Mouse (Mus musculus) hematopoietic stem cell, adult 5-6 weeks (primary cell): ENCODE data around the gene Prcd. TPM values are rescaled to one million over a fixed set of nuclear protein-coding genes. Genes with fewer than 3 reads are reported as not detected.
"Not testable (repeated sequence)": the region's sequence is repeated elsewhere in the genome, so short reads cannot be mapped to it uniquely, and the experiment has no call there.

Experiments used
- ATAC-seq, 2 experiments: fragments of 125-278 bp in 1 of 2; replicated peaks in 1 of 2; 2 replicates each; pipeline ENCODE4 v1.8.0; 2016 to 2017; ENCODE audit warnings: inconsistent platforms in 2 of 2, mild to moderate bottlenecking in 2 of 2, moderate number of reproducible peaks in 2 of 2, low read depth in 1 of 2, moderate TSS enrichment in 1 of 2; ENCODE audit not compliant: low FRiP score in 2 of 2, poor library complexity in 2 of 2, severe bottlenecking in 2 of 2, insufficient read depth in 1 of 2, low TSS enrichment in 1 of 2
- total RNA-seq: library from RNA; stranded (forward); fragments of 172-1452, 232-1000 nt; gene quantifications from 2 replicates; pipeline ENCODE4 v1.2.3, GENCODE M21; 2017

Prcd gene
- total RNA-seq, 1 experiment from 2014 or later = 1.6 TPM

DNA sequence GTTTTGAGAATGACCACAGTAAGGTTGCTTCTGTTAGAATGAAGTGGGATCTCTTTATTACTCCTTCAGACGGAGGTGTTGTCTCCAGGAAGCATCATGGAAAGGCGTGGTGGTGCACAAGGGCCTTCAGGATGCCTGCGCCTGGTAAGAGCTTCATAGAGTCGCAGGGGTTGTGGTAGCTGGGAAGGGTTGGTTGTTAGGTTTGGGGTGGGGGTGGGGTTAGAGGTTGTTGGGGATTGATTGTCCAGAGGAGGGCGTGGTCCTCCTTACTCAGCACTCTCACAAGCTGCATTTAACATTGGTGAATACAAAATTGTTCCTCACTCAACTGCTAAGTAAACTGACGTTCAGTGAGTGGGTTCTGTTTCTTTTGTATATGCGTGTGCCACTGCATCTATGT, 19.3 kb downstream of the Prcd start:
- ATAC-seq = no peak

DNA sequence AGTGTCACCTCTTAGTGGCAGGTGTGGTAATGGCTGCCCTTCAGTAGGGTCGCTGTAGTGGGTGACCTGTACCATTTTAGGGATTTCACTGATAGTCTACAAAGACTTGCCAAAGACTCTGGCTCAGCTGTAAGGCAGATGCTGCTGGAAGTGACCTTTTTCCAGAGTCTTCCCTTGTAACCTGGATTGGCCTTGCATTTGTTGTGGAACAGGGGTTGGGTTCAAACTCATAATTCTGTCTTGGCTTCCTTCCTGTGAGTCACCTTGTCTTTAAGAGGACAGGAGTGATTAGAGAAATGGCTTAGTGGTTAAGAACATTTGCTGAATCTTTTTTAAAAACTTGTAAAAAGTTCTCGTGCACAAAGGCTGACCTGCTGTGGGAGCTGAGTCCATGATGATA, 20.1 kb downstream of the Prcd start:
- no peak for ATAC-seq

DNA sequence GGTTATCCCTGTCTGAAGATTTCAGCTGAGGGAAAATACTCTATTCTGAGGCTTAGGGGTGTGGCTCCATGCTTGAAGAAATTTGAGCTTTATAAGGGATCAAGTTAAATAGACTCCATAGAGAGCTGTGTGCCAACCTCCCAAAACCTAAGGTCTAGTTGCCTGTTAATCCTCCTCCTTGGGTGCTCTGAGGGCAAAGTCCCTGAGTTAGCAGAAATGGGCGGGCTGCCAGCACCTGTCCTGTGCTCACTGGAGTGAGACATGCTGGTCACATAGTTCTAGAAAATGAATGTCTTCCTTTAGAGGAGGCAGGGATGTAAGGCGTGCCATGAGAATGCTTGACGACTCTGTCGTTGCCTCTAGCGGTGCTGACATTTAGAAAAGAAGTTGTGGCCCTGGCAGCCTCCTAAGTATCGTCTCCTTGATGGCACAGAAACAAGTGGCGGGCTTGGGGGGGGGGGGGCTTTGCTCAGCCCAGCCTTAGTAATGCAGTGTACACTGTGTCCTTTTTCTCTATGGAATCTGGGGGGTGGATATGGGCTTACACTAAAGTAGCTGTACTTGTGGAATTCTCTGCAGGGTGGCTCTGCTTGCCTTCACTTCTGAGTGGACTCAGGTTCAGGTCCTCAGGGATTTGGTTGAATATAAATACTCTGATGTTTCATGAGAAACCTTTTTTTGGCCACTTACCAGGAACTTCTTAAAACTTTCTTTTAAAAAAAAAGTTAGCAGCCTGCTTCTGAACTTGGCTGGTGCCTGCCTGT, 21.5 kb downstream of the Prcd start:
- ATAC-seq = no peak

DNA sequence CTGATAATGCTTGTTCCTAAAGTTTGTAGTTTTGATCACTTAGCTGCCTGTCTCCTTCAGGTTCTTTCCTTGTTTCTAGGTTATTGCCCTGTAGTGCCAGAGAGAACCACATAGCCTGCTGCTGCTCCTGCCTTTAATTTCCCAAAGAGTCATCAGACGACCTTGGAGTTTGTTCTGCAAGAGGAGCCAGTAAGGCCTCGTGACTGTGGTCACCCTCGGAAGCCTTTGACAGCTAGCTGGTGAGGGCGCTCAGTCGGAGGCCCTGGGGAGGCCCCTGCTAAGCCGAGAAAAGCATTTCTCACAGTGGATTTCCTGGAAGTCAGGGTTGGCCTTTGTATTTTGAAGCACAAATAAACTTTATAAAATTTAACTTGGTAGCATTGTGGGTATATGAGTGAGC, 22.1 kb downstream of the Prcd start:
- ATAC-seq = not testable (repeated sequence)

DNA sequence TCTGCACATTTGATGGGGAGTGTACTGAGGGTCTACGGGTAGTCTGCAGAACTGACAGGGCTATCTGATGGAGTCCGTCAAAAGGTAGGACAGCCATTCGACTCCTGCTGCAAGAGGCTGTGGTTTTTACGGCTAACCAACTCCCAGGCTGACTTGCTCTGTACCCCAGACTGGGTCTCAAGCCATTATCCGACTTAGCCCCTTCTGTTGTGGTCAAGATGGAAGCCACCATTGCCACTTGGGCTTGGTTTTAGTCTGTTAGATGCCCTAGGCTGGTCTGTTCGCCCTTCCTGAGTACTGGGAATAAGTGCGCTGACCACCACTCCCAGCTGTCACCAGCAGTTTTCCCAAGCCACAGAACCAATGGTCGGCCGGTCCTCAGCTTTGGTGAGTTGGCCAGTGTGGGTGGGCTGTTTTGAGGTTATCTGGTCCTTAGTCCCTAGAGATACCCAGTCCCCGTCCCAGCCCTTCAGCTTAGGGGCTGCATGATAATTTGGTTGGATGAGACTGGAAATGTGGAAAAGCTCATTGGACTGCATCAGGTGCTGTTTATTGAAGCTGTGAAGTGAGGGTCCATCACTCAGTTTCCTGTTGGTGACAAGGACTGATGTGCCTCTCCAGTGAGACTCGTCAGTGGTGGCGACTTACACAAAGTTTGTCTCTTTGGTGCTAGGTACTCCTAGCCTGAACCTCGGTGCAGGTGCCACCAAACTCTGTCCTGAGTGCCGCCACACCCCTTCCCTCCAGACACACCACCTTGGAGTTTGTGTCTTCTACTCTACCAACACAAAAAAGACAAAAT, 23.0 kb downstream of the Prcd start:
- ATAC-seq = no peak

DNA sequence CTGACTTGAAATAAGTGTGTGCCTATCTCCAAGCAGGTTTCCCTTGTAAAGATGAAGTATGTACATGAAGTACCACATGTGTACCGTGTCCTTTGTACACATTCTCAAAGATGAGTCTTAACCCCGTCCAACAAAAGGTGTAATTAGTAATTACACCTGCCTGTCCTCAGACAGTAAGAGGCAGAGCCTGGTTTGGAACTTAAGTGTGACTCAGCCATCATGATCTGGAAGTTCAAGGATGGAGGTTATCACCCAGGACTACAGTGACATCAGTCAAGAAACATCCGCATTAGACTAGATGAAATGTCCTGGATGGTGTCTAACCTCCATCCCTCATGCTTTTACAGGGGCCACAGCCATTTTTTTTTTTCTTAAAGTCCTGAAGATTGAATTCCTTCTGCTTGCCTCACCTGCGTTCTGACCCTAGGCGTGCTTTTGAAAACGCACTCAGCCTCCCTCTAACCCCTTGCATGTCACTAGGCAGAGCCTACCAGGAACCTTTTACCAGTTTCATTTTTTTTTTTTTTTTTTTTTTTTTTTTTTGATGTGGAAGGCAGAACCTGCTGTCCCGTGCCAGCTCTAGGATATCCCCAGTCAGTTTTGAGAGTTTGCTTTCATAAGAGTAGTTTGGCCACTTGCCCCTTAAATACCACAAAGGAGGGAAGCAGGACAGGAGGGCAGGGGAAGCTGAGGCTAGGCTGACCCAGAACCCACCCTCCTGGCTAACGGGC, 24.5 kb downstream of the Prcd start:
- no peak for ATAC-seq

DNA sequence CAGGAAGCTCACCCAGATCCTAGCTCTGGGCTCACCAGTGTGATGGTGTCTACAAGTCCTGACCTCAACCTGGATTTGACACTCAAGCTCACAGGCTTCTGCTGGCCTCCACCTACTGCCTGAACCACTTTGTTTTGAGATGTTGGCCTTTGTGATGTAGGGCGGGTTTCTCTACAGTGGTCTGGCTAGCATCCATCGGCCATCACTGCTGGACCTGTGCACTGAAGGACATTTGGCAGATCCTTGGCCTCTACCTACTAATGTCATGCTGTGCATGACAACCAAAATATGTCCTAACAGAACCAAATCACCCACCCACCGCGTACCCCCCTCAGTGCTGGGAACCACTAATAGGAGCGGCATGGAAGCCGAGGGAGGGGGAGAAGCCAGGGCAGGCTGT, 25.8 kb downstream of the Prcd start:
- no peak for ATAC-seq

DNA sequence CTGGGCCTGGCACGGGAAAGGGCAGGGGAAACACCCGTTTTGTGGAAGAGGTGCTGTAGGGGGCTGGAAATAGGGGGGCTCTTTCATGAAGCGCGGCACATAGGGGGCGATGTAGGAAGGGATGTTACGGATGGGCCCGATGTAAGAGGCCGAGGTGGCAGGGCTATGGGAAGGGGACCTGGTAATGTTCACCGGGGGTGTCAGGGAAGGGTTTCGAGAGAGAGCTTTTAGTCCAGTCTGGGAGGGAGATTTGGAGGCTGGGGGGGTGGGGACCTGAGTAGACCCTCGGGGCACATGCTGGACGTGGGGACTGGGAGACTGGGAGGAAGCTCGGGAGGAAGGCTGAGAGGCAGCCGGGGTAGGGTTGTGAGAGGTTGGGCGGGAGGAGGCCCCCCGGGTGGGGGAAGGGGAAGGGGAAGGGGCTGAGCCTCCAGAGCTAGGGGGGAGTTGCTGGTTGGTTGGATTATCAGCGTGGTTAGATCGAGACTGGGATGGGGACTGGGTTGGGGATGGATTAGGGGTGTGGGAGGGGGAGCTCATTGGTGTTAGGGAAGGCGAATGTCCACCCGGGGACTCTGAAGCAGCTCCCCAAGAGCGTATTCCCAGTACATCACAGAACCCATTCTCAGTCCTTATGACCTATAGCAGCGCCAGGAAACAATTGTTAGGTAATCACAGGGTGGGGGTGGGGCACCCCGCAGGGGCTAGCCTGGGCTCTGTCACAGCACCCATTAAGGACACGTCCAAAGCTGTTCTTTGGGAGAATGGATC, 27.2 kb downstream of the Prcd start:
- ATAC-seq = no peak

DNA sequence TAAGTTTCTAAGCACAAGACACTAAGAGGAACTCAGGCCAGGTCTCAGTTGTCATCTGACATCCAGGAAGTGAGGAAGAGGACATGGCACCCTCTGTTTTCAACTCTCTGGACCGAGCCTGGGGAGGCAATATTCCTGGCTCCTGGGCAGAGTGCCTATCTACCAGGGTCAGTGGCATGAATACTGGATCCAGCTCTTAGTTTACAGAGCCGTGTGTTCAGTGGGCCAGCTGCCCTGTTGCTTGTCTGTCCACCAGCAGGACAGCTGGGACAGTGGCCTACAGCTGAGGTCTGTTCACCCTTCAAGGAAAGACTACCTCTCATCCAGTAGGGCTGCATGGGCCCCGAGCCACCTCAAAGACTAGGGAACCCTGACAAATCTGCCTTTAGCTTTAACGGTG, 27.8 kb downstream of the Prcd start:
- no peak for ATAC-seq

DNA sequence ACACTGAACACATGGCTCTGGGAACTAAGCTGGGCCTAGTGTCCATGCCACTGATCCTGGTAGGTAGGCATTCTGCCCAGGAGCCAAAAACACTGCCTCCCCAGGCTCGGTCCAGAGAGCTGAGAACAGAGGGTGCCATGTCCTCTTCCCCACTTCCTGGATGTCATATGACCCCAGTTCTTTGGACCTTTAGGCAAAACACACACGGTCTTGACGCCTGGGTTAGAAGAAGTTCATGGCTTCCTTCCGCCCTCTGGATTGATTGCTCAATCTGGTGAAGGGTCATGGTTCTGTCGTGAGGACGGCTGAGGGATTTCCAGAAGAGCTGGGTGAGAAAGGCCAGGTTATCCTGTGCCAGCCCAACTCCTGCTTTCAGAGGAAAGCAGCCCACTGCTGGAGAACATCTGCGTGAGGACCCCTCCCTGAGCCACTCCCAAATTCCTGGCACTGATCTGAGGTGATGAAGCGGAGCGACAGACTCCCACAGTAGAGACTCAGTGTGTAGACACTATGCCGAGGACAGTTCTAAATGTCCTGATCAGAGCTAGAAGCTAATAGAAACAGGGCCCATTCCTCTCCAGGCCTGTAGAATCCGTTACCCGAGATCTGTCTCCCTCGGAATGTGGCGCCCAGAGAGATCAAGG, 29.3 kb downstream of the Prcd start:
- no peak for ATAC-seq

DNA sequence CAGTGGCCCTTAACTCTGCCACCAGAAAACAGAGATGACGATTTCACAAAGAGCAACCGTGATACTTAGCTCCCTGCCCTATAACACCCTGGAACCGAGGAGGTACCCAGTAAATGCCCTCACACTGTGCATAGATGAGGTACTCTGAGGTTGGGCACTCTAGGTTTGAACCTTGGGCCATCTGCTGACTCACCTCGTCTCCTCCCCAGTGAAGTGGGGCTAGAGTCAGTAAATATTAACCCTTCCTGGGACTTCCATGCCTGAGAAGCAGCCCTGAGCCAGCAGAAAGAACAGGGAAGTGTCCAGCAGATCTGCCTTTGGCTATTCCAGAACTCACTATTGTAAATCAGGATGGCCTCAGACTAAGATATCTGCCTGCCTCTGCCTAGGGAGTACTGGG, 30.4 kb downstream of the Prcd start:
- ATAC-seq = no peak

DNA sequence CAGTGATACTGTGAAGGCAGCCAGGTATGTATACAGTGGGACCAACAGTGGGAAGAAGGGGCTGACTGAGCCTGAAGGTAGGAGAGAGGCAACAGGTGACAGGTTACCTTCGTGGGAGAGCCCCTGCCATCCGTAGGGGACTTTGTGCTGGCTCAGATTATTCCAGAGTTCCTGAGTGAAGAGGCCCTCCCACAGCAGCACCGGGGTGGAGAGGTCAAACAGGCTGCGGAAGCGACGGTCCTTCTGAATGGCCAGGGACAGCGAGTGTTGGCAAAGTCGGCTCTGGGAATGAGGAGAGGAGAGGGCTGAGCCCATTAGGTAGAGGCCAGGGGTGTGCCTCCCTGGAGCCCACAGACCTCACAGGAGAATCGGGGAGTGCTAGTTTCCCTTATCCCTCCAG, 32.4 kb downstream of the Prcd start:
- ATAC-seq = no peak

DNA sequence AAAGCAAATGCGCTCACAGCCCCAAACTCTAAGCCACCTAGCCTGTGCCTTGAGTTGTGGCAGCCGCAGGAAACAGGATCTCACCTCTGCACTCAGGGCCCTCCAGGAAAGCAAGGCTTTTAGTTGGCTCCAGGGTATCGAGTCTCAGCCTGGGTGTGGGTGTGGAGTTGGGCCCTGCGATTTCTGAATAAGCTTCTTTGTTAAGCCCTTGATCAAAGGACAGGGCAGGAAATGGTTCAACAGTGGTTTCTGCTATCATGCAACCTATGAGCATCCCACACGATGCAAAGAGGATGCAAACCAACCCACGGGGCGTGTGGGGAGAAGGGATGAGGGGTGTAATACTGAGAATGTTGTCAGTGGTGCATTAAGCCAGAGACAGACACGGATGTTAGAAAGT, 34.6 kb downstream of the Prcd start:
- ATAC-seq = no peak

DNA sequence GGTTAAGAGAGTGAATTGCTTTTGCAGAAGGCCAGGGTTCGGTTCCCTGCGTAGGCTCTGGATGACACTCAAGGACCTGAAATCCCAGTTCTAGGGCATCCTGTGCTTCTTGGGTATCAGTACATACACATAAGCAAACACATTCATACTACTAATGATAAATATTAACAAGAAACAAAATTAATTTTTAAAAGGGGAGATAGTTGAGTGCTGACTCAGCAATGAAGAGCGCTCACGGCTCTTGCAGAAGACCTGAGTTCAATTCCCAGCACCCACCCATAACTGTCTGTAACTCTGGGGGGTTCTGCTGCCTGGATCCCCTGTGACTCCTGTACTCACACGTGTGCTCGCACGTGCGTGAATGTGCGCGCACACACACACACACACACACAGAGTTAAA, 36.3 kb downstream of the Prcd start:
- ATAC-seq = no peak

DNA sequence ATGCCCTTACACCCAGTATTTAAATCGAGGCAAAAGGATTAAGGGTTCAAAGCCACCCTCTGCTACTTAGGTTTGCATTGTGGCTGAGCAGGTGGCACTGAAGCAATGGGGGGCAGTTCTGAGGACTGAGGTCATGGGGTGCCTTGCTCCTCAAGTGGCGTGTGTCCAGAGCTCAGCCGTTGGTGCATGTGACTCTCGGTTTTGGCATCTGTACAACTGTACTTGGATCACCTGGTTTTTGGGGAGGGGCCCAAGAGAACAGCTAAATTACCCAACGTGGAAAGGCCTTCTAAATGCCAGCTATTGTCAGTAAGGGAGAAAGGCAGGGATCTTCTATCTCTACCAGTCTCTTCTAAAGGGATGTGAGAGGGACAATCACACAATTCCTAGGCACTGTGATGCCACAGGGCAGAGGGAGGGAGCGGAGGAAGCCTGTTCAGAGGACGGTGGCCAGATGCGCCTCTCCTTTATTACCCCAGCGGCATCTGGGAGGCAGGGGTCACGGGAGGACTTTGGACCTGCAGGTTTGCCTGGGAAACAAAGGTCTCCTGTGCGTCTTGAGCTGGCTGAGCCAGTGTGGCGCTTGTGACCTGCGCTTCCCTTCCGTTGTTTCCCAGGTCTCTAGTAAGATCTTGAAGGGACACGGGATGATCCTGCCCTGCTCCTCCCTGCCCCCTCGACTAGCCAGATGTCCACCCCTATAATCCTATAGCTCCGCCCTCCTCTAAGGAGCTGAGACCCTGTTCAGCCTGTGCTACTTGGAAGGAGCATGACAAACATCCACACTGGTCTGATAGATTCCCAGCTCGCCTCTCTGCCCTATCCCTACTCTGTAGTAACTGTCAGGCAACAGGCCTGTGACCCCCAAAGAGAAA, 37.6 kb downstream of the Prcd start:
- ATAC-seq = no peak

DNA sequence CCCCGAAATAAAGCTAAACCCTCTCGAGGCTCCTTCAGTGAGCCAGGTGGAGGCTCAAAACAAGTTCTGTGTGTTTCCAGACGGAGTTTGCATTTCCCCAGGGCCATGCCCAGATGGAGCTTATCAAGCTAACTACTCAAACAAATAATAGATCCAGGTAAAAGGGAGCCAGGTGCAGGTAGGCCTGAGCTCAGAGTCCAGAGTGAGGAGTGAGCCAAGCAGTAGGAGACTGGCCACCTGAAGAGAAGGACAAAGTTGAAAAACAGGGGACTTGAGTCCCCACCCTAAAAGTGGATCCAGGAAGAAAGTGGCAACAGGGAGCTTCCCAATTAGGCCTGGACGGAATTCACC, 40.5 kb downstream of the Prcd start:
- ATAC-seq = no peak
